Mouse (Mus musculus): ENCODE data around the gene Rfc2. TPM values are rescaled to one million over a fixed set of nuclear protein-coding genes. Genes with fewer than 3 reads are reported as not detected.

The Rfc2 gene
- polyA plus RNA-seq, 1 experiment = 82.8 TPM

DNA sequence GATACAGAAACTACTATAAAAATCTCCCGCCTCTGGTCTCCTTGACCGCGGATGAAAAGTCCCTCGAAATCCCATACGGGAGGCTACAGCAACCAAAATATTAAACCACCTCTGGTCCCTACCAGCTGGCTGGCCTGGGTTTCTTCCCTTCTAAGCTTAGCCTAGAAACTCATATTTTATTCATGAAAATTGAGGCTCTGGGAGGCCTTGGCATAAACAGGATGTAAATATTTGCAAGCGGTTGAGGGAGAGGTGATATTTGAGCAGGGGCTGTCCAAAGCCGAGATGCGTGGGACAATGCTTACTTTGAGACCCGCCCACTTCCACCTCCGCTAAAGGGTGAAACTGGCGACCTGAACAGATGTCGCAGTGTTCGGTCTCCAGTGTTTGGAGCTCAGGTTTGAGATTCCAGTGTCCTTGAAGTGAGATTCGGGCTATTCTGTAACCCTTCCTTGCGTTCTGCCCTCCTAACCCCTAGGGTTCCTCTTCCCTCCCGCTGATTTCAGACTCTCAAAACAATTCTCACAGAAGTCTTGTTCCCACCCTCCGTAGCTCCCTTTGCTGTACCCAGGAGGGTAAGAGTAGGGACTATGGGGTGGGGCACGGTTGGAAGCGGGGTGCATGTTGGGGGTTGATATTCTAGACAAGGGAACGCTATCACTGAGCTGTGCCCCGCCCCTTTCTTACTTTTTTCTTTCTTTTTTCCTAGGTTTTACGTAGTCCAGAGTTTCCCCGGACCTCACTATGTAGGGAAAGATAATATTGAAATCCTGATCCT lies 9.2 kb upstream of the Rfc2 start:
- 4% methylated on average over 23 of the region's 23 CpGs for WGBS
- peak; percentile 41 to 43 for DNase-seq (ENCODE audit: low read depth in 1 of 2, low spot score in 2 of 2)
- H3K4me3 ChIP-seq (ENCODE audit: extremely low read depth, insufficient read depth, insufficient read length) = peak overlapping the region; percentile 63
- H3K27me3 ChIP-seq (ENCODE audit: control insufficient read depth, insufficient read depth, low read length) = no peaks in the 10 kb centered on the region
- no peaks in the 10 kb centered on the region for H3K36me3 ChIP-seq (ENCODE audit: control insufficient read depth, insufficient read depth, low read length)
- H3K4me1 ChIP-seq (ENCODE audit: control insufficient read depth, insufficient read depth, insufficient read length) = no peaks in the 10 kb centered on the region
- H3K27ac ChIP-seq (ENCODE audit: insufficient read depth, low read length) = peak overlapping the region; percentile 48
- TF ChIP-seq POLR2A (IDR thresholded peaks at IDR 0.05; ENCODE audit: low read depth, low read length) (no peak; the same call in 1 of the 2 replicates), CTCF (IDR thresholded peaks at IDR 0.05; ENCODE audit: extremely low read depth, insufficient read depth, insufficient read length, insufficient replicate concordance) (no peak)

DNA sequence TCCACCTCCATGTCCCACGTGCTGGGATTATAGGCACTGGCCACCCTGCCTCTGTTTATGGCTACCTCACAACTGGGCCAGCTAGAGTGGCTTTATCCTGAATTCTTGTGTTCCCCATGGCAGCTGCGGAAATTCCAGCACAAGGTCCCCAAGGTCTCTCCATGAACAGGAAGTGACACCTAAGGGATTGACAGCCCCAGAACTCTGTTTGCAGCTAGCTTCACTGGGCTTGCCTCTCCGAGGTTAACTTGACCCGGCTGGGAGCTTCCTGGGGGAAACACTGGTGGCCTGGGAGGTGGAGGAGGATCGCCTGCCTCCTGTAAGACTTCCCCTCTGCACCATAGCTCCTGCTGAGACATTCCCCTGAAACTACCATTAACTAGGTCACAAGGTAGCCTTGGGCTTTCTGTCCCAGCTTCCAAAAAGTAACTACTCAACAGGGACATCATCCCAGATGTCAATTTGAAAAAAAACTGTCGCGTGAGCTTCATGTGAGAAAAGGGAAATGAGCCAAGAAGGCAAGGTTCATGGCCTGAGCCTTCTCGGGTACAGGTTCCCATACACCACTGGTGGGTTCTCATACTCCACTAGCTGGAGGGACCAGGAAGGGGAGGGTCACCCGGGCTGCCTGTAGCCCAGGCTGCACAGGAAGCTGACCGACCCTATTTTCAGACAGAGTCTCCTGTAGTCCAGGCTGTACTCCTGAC lies 8.5 kb upstream of the Rfc2 start:
- DNase-seq (ENCODE audit: low read depth in 1 of 2, low spot score in 2 of 2) = no peak

DNA sequence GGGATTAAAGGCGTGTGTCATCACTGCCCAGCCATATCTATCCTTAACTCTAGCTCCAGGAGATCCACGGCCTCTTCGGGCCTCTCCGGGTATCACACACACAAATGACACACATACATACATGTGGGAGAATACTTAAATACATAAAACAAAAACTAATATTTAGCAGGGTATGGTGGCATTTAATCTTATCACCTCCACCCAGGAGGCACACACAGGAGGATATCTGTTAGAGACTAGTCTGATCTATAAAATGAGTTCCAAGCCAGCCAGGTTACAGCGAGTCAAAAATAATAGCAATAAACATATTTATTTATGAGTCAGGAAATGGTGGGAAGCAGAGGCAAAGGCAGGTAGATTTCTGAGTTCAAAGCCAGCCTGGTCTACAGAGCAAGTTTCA lies 5.3 kb upstream of the Rfc2 start:
- Histone ChIP-seq H3K4me1 (ENCODE audit: control insufficient read depth, insufficient read depth, insufficient read length) (no peaks in the 10 kb centered on the region; the same call in 1 of the 2 replicates), H3K27ac (ENCODE audit: insufficient read depth, low read length) (no peak overlapping the region), H3K36me3 (ENCODE audit: control insufficient read depth, insufficient read depth, low read length) (no peaks in the 10 kb centered on the region), H3K4me3 (ENCODE audit: extremely low read depth, insufficient read depth, insufficient read length) (no peak overlapping the region), H3K27me3 (ENCODE audit: control insufficient read depth, insufficient read depth, low read length) (no peaks in the 10 kb centered on the region)
- DNase-seq (ENCODE audit: low read depth in 1 of 2, low spot score in 2 of 2) = no peak
- 88% methylated on average over 5 of the region's 5 CpGs for WGBS
- TF ChIP-seq POLR2A (IDR thresholded peaks at IDR 0.05; ENCODE audit: low read depth, low read length) (no peak), CTCF (IDR thresholded peaks at IDR 0.05; ENCODE audit: extremely low read depth, insufficient read depth, insufficient read length, insufficient replicate concordance) (no peak)

More for the DNA sequence above, 8.5 kb upstream of the Rfc2 start:
- Histone ChIP-seq H3K4me1 (ENCODE audit: control insufficient read depth, insufficient read depth, insufficient read length) (no peaks in the 10 kb centered on the region), H3K27ac (ENCODE audit: insufficient read depth, low read length) (peak overlapping the region; percentile 48), H3K4me3 (ENCODE audit: extremely low read depth, insufficient read depth, insufficient read length) (peak overlapping the region; percentile 63; the same call in 1 of the 2 replicates), H3K27me3 (ENCODE audit: control insufficient read depth, insufficient read depth, low read length) (no peaks in the 10 kb centered on the region), H3K36me3 (ENCODE audit: control insufficient read depth, insufficient read depth, low read length) (no peaks in the 10 kb centered on the region)
- WGBS = 28% methylated on average over 10 of the region's 10 CpGs
- TF ChIP-seq CTCF (IDR thresholded peaks at IDR 0.05; ENCODE audit: extremely low read depth, insufficient read depth, insufficient read length, insufficient replicate concordance) = no peak
- TF ChIP-seq POLR2A (IDR thresholded peaks at IDR 0.05; ENCODE audit: low read depth, low read length) = no peak

DNA sequence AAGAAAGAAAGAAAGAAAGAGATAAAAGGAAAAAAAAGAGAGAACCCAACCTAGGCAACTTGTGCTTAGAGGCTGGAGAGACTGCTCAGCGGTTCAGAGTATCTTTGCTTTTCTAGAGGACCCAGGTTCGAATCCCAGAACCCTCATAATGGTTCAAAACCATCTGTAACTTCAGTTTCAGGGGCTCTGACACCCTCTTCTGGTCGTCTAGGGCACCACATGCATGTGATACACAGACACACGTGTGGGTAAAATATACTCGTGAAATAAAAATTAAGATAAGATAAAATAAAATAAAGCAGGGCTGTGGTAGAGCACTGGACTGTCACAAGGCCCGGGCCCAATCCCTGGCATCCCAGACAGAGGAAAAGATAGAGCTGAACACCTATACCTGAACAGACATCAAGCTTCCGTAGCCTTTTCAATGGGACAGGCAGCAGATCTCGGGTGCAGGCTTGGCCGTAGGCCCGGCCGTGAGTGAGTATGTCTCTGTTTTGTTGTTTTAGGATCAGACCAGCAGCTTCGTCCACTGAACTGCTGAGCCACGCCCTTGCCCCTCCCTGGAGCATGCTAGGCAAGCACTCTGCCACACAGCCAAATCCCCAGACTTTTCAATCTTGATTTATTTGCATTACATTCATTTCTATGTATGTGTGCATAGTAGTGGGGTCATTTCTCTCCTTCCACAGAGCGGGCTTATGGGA lies 4.5 kb upstream of the Rfc2 start:
- no peaks in the 10 kb centered on the region for H3K36me3 ChIP-seq (ENCODE audit: control insufficient read depth, insufficient read depth, low read length)
- no peaks in the 10 kb centered on the region for H3K27me3 ChIP-seq (ENCODE audit: control insufficient read depth, insufficient read depth, low read length)
- DNase-seq (ENCODE audit: low read depth in 1 of 2, low spot score in 2 of 2) = no peak
- TF ChIP-seq CTCF (IDR thresholded peaks at IDR 0.05; ENCODE audit: extremely low read depth, insufficient read depth, insufficient read length, insufficient replicate concordance) (no peak), POLR2A (IDR thresholded peaks at IDR 0.05; ENCODE audit: low read depth, low read length) (no peak)
- no peaks in the 10 kb centered on the region; the same call in 1 of the 2 replicates for H3K4me1 ChIP-seq (ENCODE audit: control insufficient read depth, insufficient read depth, insufficient read length)
- WGBS = 87% methylated on average over 14 of the region's 14 CpGs
- H3K27ac ChIP-seq (ENCODE audit: insufficient read depth, low read length) = no peak overlapping the region
- no peak overlapping the region for H3K4me3 ChIP-seq (ENCODE audit: extremely low read depth, insufficient read depth, insufficient read length)

DNA sequence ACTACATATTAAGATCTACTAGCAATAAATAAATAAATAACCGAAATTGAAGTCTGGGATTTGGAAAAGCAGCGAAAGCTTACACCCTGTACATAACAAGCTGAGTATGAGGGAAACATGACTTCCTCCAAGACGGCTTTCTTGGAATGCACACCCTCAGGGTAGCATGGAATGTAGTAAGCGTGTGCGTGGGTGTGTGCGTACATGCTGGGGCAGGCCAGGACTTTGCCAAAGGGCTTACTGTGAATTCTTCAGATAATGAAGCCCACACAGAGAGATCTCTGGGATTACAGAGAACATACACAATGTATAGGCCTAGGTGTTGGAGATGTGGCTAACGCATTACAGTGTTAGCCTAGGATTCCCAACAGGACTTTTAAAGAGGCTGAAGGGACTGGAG lies 3.6 kb upstream of the Rfc2 start:
- H3K27me3 ChIP-seq (ENCODE audit: control insufficient read depth, insufficient read depth, low read length) = no peaks in the 10 kb centered on the region
- no peak for TF ChIP-seq CTCF (IDR thresholded peaks at IDR 0.05; ENCODE audit: extremely low read depth, insufficient read depth, insufficient read length, insufficient replicate concordance)
- no peak for TF ChIP-seq POLR2A (IDR thresholded peaks at IDR 0.05; ENCODE audit: low read depth, low read length)
- no peaks in the 10 kb centered on the region; the same call in 1 of the 2 replicates for H3K4me1 ChIP-seq (ENCODE audit: control insufficient read depth, insufficient read depth, insufficient read length)
- H3K36me3 ChIP-seq (ENCODE audit: control insufficient read depth, insufficient read depth, low read length) = no peaks in the 10 kb centered on the region
- H3K4me3 ChIP-seq (ENCODE audit: extremely low read depth, insufficient read depth, insufficient read length) = no peak overlapping the region
- no peak overlapping the region for H3K27ac ChIP-seq (ENCODE audit: insufficient read depth, low read length)
- WGBS = 93% methylated on average over 7 of the region's 7 CpGs
- DNase-seq (ENCODE audit: low read depth in 1 of 2, low spot score in 2 of 2) = no peak

DNA sequence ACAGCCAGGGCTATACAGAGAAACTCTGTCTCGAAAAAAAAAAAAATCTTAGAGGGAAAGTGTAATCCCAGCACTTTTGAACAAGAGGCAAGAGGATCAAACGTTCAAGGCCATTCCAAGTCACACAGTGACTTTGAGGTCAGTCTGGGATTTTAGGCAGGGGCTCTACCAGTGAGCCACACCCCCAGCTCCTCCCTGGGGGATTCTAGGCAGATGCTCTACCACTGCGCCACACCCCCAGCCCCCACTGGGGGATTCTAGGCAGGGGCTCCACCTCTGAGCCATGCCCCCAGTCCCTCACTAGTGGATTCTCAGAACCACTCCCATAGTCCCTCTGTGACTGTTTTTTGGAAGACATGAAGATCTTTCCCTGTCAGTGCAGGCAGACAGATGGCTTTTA lies 2.0 kb upstream of the Rfc2 start:
- Histone ChIP-seq H3K4me1 (ENCODE audit: control insufficient read depth, insufficient read depth, insufficient read length) (no peaks in the 10 kb centered on the region; the same call in 1 of the 2 replicates), H3K27ac (ENCODE audit: insufficient read depth, low read length) (no peak overlapping the region), H3K4me3 (ENCODE audit: extremely low read depth, insufficient read depth, insufficient read length) (no peak overlapping the region), H3K36me3 (ENCODE audit: control insufficient read depth, insufficient read depth, low read length) (no peaks in the 10 kb centered on the region), H3K27me3 (ENCODE audit: control insufficient read depth, insufficient read depth, low read length) (no peaks in the 10 kb centered on the region)
- no peak for DNase-seq (ENCODE audit: low read depth in 1 of 2, low spot score in 2 of 2)
- WGBS = 76% methylated on average over 3 of the region's 3 CpGs
- TF ChIP-seq CTCF (IDR thresholded peaks at IDR 0.05; ENCODE audit: extremely low read depth, insufficient read depth, insufficient read length, insufficient replicate concordance) = no peak
- TF ChIP-seq POLR2A (IDR thresholded peaks at IDR 0.05; ENCODE audit: low read depth, low read length) = no peak

All from spleen, adult 2 months (tissue).